Mouse (Mus musculus): ENCODE results near the gene Oasl1. TPM values are rescaled to one million over a fixed set of nuclear protein-coding genes. Genes with fewer than 3 reads are reported as not detected.
A peak's percentile ranks its signal among the peaks of the same experiment; 100 is the strongest.

Oasl1 gene
- polyA plus RNA-seq, 1 experiment = 5.7 TPM

- TF ChIP-seq POLR2A (IDR thresholded peaks at IDR 0.05; ENCODE audit: low read depth, low read length) = no peak
- no peak for TF ChIP-seq CTCF (conservative IDR thresholded peaks at IDR 0.05; ENCODE audit: insufficient read depth, insufficient read length, low read depth, low read length)
- Histone ChIP-seq H3K4me3 (ENCODE audit: insufficient read depth, low read depth, low read length) (peak overlapping the region; percentile 73), H3K27me3 (replicated peaks; ENCODE audit: control insufficient read depth, insufficient read depth, low read length) (no peaks in the 10 kb centered on the region), H3K4me1 (ENCODE audit: control insufficient read depth, insufficient read depth, low read length) (peaks cover 5% of the 10 kb centered on the region; the same call in 1 of the 2 replicates), H3K27ac (ENCODE audit: insufficient read depth, low read depth, low read length) (no peak overlapping the region), H3K36me3 (ENCODE audit: control insufficient read depth, insufficient read depth, low read length) (peaks cover 3% of the 10 kb centered on the region; the same call in 1 of the 2 replicates)
- WGBS = 29% methylated on average over 4 of the region's 4 CpGs
- DNase-seq = no peak
Observed at GRCm38 (mm10) chr5:114942766-114943130, 19.7 kb downstream of the Oasl1 start.

GRCm38 (mm10) chr5:114945072-114945471 lies 22.0 kb downstream of the Oasl1 start:
- Histone ChIP-seq H3K27ac (ENCODE audit: insufficient read depth, low read depth, low read length) (no peak overlapping the region), H3K4me3 (ENCODE audit: insufficient read depth, low read depth, low read length) (no peak overlapping the region), H3K4me1 (ENCODE audit: control insufficient read depth, insufficient read depth, low read length) (peaks cover 5% of the 10 kb centered on the region; the same call in 1 of the 2 replicates), H3K36me3 (ENCODE audit: control insufficient read depth, insufficient read depth, low read length) (peaks cover 5% of the 10 kb centered on the region; the same call in 1 of the 2 replicates), H3K27me3 (replicated peaks; ENCODE audit: control insufficient read depth, insufficient read depth, low read length) (no peaks in the 10 kb centered on the region)
- TF ChIP-seq POLR2A (IDR thresholded peaks at IDR 0.05; ENCODE audit: low read depth, low read length) = no peak
- peak; percentile 78 for DNase-seq
- 65% methylated on average over 10 of the region's 10 CpGs for WGBS

GRCm38 (mm10) chr5:114948891-114949290 lies 25.9 kb downstream of the Oasl1 start:
- no peak overlapping the region for H3K27ac ChIP-seq (ENCODE audit: insufficient read depth, low read depth, low read length)
- TF ChIP-seq POLR2A (IDR thresholded peaks at IDR 0.05; ENCODE audit: low read depth, low read length) (no peak), CTCF (conservative IDR thresholded peaks at IDR 0.05; ENCODE audit: insufficient read depth, insufficient read length, low read depth, low read length) (no peak)
- H3K27me3 ChIP-seq (replicated peaks; ENCODE audit: control insufficient read depth, insufficient read depth, low read length) = no peaks in the 10 kb centered on the region
- H3K4me3 ChIP-seq (ENCODE audit: insufficient read depth, low read depth, low read length) = no peak overlapping the region
- WGBS = 24% methylated on average over 6 of the region's 6 CpGs
- peak; percentile 65 for DNase-seq
- H3K36me3 ChIP-seq (ENCODE audit: control insufficient read depth, insufficient read depth, low read length) = peaks cover 5% of the 10 kb centered on the region; the same call in 1 of the 2 replicates
- 0 out of 2 replicates have a peak, but pooled peaks cover 2% of the 10 kb centered on the region for H3K4me1 ChIP-seq (ENCODE audit: control insufficient read depth, insufficient read depth, low read length)

DNA sequence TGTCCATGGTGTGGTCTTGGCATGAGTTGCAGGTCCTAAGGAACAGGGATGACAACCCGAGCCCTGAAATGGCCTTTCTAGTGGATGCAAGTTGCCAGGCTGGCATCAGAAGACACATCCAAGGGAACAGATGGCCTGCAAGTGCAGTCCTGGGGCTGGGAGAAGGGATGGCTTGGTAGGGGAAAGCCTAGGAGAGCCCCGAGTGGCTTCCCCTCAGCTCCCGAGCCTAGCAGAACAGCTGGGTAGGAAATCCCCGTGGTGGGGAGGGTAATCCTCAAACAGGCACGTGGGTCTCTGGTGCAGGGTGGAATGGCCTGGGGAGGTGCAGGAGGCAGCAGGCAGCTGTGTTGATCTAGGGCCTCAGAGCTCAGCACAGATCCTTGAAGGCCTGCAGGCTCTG lies 26.3 kb downstream of the Oasl1 start:
- no peak for DNase-seq
- 38% methylated on average over 5 of the region's 5 CpGs for WGBS
- H3K4me3 ChIP-seq (ENCODE audit: insufficient read depth, low read depth, low read length) = no peak overlapping the region
- no peaks in the 10 kb centered on the region for H3K27me3 ChIP-seq (replicated peaks; ENCODE audit: control insufficient read depth, insufficient read depth, low read length)
- 0 out of 2 replicates have a peak, but pooled peaks cover 2% of the 10 kb centered on the region for H3K4me1 ChIP-seq (ENCODE audit: control insufficient read depth, insufficient read depth, low read length)
- no peak overlapping the region for H3K27ac ChIP-seq (ENCODE audit: insufficient read depth, low read depth, low read length)
- H3K36me3 ChIP-seq (ENCODE audit: control insufficient read depth, insufficient read depth, low read length) = peaks cover 5% of the 10 kb centered on the region; the same call in 1 of the 2 replicates
- TF ChIP-seq POLR2A (IDR thresholded peaks at IDR 0.05; ENCODE audit: low read depth, low read length) (no peak), CTCF (conservative IDR thresholded peaks at IDR 0.05; ENCODE audit: insufficient read depth, insufficient read length, low read depth, low read length) (no peak)

DNA sequence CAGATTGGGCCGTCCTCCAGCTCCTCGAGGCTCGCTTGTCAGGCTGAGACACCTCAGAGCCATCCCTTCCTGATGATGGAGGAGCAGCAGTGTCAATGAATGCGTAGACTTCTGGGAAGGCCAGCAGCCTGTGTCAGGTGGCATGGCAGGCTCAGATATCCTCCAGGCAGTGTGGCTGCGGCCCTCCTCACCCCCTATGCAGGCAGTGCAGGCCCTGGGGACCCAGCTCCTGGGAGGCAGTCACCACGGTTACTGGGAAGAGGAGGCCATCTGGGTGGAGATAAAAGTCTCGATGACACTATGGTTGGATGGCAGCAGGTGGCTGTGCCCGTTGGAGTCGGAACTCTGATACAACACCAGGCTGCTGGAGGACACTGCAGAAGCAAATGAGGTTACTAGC lies 26.8 kb downstream of the Oasl1 start:
- Histone ChIP-seq H3K27me3 (replicated peaks; ENCODE audit: control insufficient read depth, insufficient read depth, low read length) (no peaks in the 10 kb centered on the region), H3K27ac (ENCODE audit: insufficient read depth, low read depth, low read length) (no peak overlapping the region), H3K4me3 (ENCODE audit: insufficient read depth, low read depth, low read length) (no peak overlapping the region), H3K4me1 (ENCODE audit: control insufficient read depth, insufficient read depth, low read length) (0 out of 2 replicates have a peak, but pooled peaks cover 2% of the 10 kb centered on the region), H3K36me3 (ENCODE audit: control insufficient read depth, insufficient read depth, low read length) (peaks cover 5% of the 10 kb centered on the region; the same call in 1 of the 2 replicates)
- DNase-seq = no peak
- WGBS = 84% methylated on average over 9 of the region's 9 CpGs
- no peak for TF ChIP-seq CTCF (conservative IDR thresholded peaks at IDR 0.05; ENCODE audit: insufficient read depth, insufficient read length, low read depth, low read length)
- no peak for TF ChIP-seq POLR2A (IDR thresholded peaks at IDR 0.05; ENCODE audit: low read depth, low read length)

GRCm38 (mm10) chr5:114950669-114951068 lies 27.6 kb downstream of the Oasl1 start:
- TF ChIP-seq CTCF (conservative IDR thresholded peaks at IDR 0.05; ENCODE audit: insufficient read depth, insufficient read length, low read depth, low read length) (no peak), POLR2A (IDR thresholded peaks at IDR 0.05; ENCODE audit: low read depth, low read length) (no peak)
- WGBS = 84% methylated on average over 12 of the region's 12 CpGs
- Histone ChIP-seq H3K4me1 (ENCODE audit: control insufficient read depth, insufficient read depth, low read length) (0 out of 2 replicates have a peak, but pooled peaks cover 2% of the 10 kb centered on the region), H3K27ac (ENCODE audit: insufficient read depth, low read depth, low read length) (no peak overlapping the region), H3K36me3 (ENCODE audit: control insufficient read depth, insufficient read depth, low read length) (peaks cover 5% of the 10 kb centered on the region; the same call in 1 of the 2 replicates), H3K27me3 (replicated peaks; ENCODE audit: control insufficient read depth, insufficient read depth, low read length) (no peaks in the 10 kb centered on the region), H3K4me3 (ENCODE audit: insufficient read depth, low read depth, low read length) (no peak overlapping the region)
- no peak for DNase-seq

DNA sequence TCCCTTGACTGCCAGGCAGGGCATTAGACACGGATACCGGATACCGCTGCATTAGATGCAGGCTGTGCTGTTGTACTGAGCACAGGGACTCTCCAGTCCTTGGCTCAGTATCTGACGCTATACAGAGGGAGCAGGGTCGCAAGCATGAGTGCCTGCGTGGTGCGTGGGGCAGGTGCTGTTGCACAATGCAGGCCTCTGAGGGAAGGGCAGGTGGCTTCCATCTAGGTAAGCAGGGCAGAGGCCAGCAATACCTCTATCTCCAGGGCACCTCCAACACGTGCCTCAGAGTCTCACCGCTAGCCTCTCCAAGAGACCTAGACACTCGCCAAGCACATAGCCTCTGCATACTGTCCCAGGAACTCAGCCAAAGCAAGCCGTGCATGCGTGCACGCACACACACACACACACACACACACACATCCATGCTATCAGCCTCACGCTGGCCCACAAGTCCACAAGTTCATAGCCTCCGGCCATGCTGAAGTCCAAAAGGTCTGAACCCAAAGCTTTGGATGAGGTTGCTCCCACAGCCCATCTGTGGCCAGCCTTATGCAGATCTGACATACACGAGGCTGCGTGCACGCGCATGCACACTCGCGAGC lies 28.3 kb downstream of the Oasl1 start:
- 0 out of 2 replicates have a peak, but pooled peaks cover 2% of the 10 kb centered on the region for H3K4me1 ChIP-seq (ENCODE audit: control insufficient read depth, insufficient read depth, low read length)
- H3K36me3 ChIP-seq (ENCODE audit: control insufficient read depth, insufficient read depth, low read length) = peaks cover 5% of the 10 kb centered on the region; the same call in 1 of the 2 replicates
- H3K27ac ChIP-seq (ENCODE audit: insufficient read depth, low read depth, low read length) = no peak overlapping the region
- H3K4me3 ChIP-seq (ENCODE audit: insufficient read depth, low read depth, low read length) = no peak overlapping the region
- no peak for TF ChIP-seq POLR2A (IDR thresholded peaks at IDR 0.05; ENCODE audit: low read depth, low read length)
- TF ChIP-seq CTCF (conservative IDR thresholded peaks at IDR 0.05; ENCODE audit: insufficient read depth, insufficient read length, low read depth, low read length) = no peak
- H3K27me3 ChIP-seq (replicated peaks; ENCODE audit: control insufficient read depth, insufficient read depth, low read length) = no peaks in the 10 kb centered on the region
- DNase-seq = no peak
- 57% methylated on average over 21 of the region's 21 CpGs for WGBS

Data from kidney, adult 2 months (tissue).